Comparison of ENCODE assay signal across 8 mouse cellular contexts in genomic region chr4:97476571-97477190, GRCm38 (mm10).
DNase-seq lines count a peak whose midpoint lies in the region; ATAC-seq lines count a peak whose summit lies in the region.

No protein-coding gene starts in this region.

- H3K27ac ChIP-seq in forebrain, embryonic 11.5 days (ENCODE audit: low read depth, low read length): peak overlapping the region; percentile 81
- peak overlapping the region; percentile 2; the same call in 1 of the 2 replicates for H3K27ac ChIP-seq in heart, embryonic 16.5 days (ENCODE audit: low read length)

- H3K4me1 ChIP-seq in forebrain, embryonic 11.5 days (replicated peaks; ENCODE audit: control insufficient read depth, insufficient read depth, low read length): peaks cover 6% of the 10 kb centered on the region
- H3K4me1 ChIP-seq in heart, embryonic 16.5 days (ENCODE audit: control insufficient read depth, insufficient read depth, low read length): peaks cover 2% of the 10 kb centered on the region; the same call in 1 of the 2 replicates

- H3K36me3 ChIP-seq in forebrain, embryonic 11.5 days (ENCODE audit: control insufficient read depth, insufficient read depth, low read length): no peaks in the 10 kb centered on the region
- no peaks in the 10 kb centered on the region for H3K36me3 ChIP-seq in heart, embryonic 16.5 days (ENCODE audit: control insufficient read depth, insufficient read depth)

- H3K27me3 ChIP-seq in forebrain, embryonic 11.5 days (ENCODE audit: control insufficient read depth, insufficient read depth, low read length): no peaks in the 10 kb centered on the region
- H3K27me3 ChIP-seq in heart, embryonic 16.5 days (ENCODE audit: control insufficient read depth, insufficient read depth, low read length): no peaks in the 10 kb centered on the region

- WGBS in forebrain, embryonic 11.5 days: 3% methylated on average over 3 of the region's 3 CpGs
- WGBS in heart, embryonic 16.5 days: 13% methylated on average over 3 of the region's 3 CpGs

- ATAC-seq in cerebellum, adult (ENCODE audit: insufficient number of reproducible peaks, low FRiP score, low TSS enrichment): no peak
- ATAC-seq in forebrain, embryonic 11.5 days (replicated peaks; ENCODE audit: low FRiP score): peak; percentile 98
- ATAC-seq in heart, embryonic 16.5 days (replicated peaks; ENCODE audit: extremely low read depth, insufficient read depth, low FRiP score): peak; percentile 92
- ATAC-seq in granulocyte monocyte progenitor cell, adult 5-6 weeks (replicated peaks; ENCODE audit: poor library complexity, severe bottlenecking): no peak

- no peak overlapping the region for H3K4me3 ChIP-seq in forebrain, embryonic 11.5 days (ENCODE audit: low read depth, low read length)
- H3K4me3 ChIP-seq in heart, embryonic 16.5 days (ENCODE audit: low read length): no peak overlapping the region

- no peak overlapping the region for H3K9ac ChIP-seq in forebrain, embryonic 11.5 days (ENCODE audit: low read length)
- H3K9ac ChIP-seq in heart, embryonic 16.5 days (ENCODE audit: low read length): no peak overlapping the region

- no peaks in the 10 kb centered on the region for H3K9me3 ChIP-seq in forebrain, embryonic 11.5 days (ENCODE audit: control insufficient read depth, low read length)
- no peaks in the 10 kb centered on the region for H3K9me3 ChIP-seq in heart, embryonic 16.5 days (replicated peaks; ENCODE audit: control insufficient read depth, low read length)

- no peak overlapping the region for H3K4me2 ChIP-seq in forebrain, embryonic 11.5 days (ENCODE audit: low read depth, low read length, severe bottlenecking)
- H3K4me2 ChIP-seq in heart, embryonic 16.5 days (ENCODE audit: low read depth, low read length): no peak overlapping the region

- DNase-seq in cerebellum, adult 9-11 months: peak; percentile 4
- DNase-seq in forebrain, embryonic 11.5 days (ENCODE audit: low spot score): peak; percentile 82
- DNase-seq in kidney, postnatal 14 days: peak; percentile 82
- peak; percentile 48 for DNase-seq in lung, postnatal 25 days (ENCODE audit: low spot score)
- DNase-seq in right cerebral cortex, postnatal 4 days: peak; percentile 24

Comparison
In these comparisons a context has a peak if more than half of its experiments do, and no peak if none do; other contexts are left out.
1. DNase-seq: peak in every context shown above with its lines; median percentile 82 in forebrain, embryonic 11.5 days; 82 in kidney, postnatal 14 days; 48 in lung, postnatal 25 days; 24 in right cerebral cortex, postnatal 4 days; 4 in cerebellum, adult 9-11 months.
2. ATAC-seq: peak in forebrain, embryonic 11.5 days (single experiment) and heart, embryonic 16.5 days (single experiment); none in cerebellum, adult (single experiment) and granulocyte monocyte progenitor cell, adult 5-6 weeks (single experiment).